Mouse (Mus musculus) spleen, postnatal 36 days (tissue): ENCODE results near the gene Nectin1.

Source experiments
- DNase-seq, 2 experiments: peaks; one replicate each; pipeline ENCODE4 v3.0.0; 2022; ENCODE audit warnings: low spot score in 2 of 2, mixed read lengths in 1 of 2

Gene Nectin1

GRCm38 (mm10) chr9:43765419-43766179, 21.8 kb downstream of the Nectin1 start:
- no peak for DNase-seq

DNA sequence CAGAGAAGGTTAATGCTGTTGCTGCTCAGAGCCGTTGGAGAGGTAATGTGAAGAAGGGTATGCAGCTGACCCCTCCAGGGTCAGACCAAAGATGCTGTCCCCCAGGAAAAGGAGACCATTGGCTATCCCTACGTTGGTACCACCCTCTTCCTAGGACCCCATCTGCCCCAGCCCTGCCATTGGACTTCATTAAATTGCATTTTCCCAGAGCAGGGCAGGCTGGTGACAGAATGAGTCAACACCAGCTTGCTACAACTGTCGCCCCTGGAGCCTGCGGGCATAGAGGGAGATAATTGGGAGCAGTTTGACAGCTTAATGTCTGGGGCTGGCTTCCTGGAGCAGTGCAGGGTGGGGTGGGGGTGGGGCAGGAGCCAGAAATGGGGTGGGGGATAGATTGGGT, 25.0 kb downstream of the Nectin1 start:
- no peak for DNase-seq

- no peak for DNase-seq
Measured at GRCm38 (mm10) chr9:43769228-43769627, 25.4 kb downstream of the Nectin1 start.

GRCm38 (mm10) chr9:43769940-43770339, 26.2 kb downstream of the Nectin1 start:
- no peak for DNase-seq

GRCm38 (mm10) chr9:43771041-43771440, 27.3 kb downstream of the Nectin1 start:
- DNase-seq: no peak

DNA sequence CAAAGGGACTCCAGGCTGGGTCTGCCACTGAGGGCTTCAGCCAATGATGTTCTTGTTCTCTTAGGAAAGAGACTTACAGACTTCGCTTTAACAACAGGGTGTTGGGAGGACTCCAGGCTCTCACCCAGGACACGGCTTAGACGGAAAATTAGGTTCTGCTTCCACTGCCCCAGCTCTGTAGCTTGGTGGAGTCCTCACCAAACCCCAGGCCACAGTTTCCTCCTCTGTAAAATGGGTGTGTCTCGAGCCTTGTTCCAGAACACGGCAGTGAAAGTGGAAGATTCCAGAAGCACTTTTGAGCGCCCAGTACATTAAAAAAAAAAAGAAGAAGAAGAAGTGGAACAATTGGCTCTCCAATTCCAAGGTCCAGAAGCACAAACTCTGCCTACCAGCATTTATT, 28.7 kb downstream of the Nectin1 start:
- DNase-seq: no peak

DNA sequence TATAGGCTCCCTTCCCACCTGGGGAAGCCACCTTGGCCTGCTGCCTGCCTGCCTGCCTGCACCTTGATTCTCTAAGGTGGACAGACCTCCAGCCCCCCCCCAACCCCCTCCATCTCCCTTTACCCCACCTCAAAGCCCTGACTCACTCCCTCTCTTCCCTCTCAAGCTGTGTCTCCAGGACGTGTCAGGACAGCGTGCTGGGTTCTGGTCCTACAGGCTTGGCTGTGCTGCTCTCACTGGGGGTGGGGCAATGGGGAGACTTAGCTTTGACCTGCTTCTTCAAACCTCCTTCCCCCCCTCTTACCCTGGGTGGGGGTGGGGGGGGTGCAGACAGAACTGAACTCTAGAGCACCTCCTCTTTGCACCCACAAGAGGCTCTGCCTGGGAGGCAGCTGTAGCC, 29.7 kb downstream of the Nectin1 start:
- DNase-seq: no peak

DNA sequence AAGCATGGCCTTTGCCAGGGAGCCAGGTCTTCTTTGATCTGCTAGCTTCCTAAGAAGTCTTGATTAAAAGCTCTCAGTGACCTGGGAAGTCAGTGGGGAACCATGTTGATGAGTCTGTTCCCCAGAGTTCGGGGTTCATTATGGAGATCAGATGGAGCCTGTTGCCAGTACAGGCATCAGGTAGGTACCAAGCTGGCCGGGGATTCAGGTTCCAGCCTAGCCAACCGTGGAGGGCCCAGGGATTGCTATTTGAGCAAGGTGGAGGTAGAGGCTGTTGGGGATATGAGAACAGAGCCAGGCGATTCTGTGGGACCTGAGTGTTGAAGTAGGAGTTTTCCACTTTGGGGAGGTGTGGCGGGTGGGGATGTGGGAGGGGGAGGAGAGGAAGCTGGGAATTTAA, 30.6 kb downstream of the Nectin1 start:
- no peak for DNase-seq

GRCm38 (mm10) chr9:43776231-43776630, 32.4 kb downstream of the Nectin1 start:
- DNase-seq: no peak

GRCm38 (mm10) chr9:43777362-43778360, 33.9 kb downstream of the Nectin1 start:
- no peak for DNase-seq

DNA sequence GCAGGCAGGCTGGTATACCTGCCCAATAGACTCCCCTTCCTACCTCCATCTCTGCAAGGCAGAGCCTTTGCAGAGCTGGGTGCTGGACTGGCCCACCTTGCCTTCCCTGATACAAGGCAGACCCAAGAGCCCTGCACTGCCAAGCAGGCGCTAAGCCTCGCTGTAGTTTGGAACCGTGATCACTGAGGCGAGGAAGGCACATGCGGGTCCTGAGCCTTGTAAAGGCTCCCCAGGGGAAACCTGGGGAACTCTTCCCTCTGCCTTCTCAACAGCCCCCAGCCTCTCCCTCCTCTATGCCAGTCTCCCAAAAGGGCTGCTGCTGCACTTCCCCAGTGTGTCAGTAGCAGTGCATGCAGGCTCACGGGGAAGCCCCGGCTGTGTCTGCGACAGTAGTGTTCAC, 37.1 kb downstream of the Nectin1 start:
- no peak for DNase-seq

DNA sequence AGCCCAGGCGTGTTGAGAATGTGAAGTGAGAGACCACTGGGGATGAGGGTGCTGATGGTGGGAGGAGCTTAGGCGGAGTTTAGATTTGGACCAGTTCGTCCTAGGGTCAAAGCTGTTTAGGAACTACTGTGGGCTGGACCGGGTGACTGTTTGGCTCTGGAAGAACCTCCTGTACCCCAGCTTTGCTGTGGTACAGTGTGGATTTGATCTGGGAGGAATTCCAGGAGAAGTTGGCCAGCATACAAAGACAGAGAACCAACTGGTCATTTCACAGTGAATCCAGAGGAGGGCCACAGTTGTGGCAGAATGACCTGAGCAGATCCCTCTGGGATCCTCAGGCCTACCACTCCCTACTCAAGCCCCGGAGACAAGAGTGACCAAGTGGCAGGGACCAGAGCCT, 38.6 kb downstream of the Nectin1 start:
- no peak for DNase-seq

DNA sequence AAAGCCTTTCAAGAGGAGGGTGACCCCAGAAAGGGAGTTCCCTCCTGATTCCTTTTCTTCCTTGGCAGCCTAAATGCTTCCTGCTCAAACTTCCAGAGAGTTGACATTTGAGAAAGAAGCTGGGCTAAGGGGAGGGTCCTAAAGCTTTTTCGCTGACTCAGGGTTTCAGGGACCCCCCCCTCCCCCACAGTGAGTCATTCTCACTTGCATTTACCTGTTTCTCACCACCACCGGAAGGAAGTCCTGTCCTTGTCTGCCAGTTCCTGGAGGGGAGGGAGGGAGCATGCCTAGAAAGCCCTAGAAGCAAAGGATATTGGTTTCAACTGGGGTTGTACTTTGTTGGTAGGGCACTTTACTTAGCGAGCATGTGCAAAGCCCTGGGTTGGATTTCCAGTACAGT, 40.2 kb downstream of the Nectin1 start:
- no peak for DNase-seq

- DNase-seq: no peak
Measured at GRCm38 (mm10) chr9:43784841-43785240, 41.1 kb downstream of the Nectin1 start.

GRCm38 (mm10) chr9:43787591-43787990, 43.8 kb downstream of the Nectin1 start:
- DNase-seq: no peak

- no peak for DNase-seq
Measured at GRCm38 (mm10) chr9:43792681-43793080, 48.9 kb downstream of the Nectin1 start.

GRCm38 (mm10) chr9:43793411-43793810, 49.6 kb downstream of the Nectin1 start:
- no peak for DNase-seq

- DNase-seq: no peak
Measured at GRCm38 (mm10) chr9:43796031-43796430, 52.2 kb downstream of the Nectin1 start.

- DNase-seq: no peak
Measured at GRCm38 (mm10) chr9:43796841-43797740, 53.3 kb downstream of the Nectin1 start.

DNA sequence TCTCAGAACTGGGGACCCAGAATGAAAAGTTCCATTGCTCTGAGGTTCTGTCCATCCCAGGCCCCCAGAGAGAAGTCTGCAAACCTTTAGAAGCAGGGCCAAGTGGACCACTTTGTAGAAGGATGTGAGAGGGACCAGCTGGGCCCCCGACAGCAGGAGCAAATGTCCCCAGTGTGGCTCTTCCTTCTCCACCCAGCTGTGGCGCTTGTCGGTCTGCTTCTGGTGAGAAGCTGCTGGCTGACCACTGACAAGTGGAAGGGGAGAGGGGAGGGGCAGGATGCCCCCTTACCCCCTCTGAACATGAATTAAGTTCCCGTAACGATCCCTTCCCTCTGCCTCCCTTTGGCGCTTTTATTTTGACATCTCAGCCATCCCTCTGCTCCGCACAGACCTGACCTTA, 54.0 kb downstream of the Nectin1 start:
- no peak for DNase-seq

GRCm38 (mm10) chr9:43800525-43800924, 56.7 kb downstream of the Nectin1 start:
- DNase-seq: no peak

- peak; percentile 12 to 22 for DNase-seq
Measured at GRCm38 (mm10) chr9:43801911-43802310, 58.1 kb downstream of the Nectin1 start.
